Mouse (Mus musculus) embryonic fibroblast, embryonic 13.5 days (primary cell): ENCODE results near the gene Nelfcd.

Experiments used
- CTCF ChIP-seq: IDR thresholded peaks from 2 replicates; pipeline ENCODE4 v1.5.1; 2011; ENCODE audit warnings: mild to moderate bottlenecking, control low read depth, low read length, moderate library complexity, borderline replicate concordance; ENCODE audit not compliant: insufficient read depth
- POLR2A ChIP-seq: IDR thresholded peaks from 2 replicates; pipeline ENCODE4 v1.6.1; 2011; ENCODE audit warnings: low read depth, mild to moderate bottlenecking, control low read depth, low read length, moderate library complexity

DNA sequence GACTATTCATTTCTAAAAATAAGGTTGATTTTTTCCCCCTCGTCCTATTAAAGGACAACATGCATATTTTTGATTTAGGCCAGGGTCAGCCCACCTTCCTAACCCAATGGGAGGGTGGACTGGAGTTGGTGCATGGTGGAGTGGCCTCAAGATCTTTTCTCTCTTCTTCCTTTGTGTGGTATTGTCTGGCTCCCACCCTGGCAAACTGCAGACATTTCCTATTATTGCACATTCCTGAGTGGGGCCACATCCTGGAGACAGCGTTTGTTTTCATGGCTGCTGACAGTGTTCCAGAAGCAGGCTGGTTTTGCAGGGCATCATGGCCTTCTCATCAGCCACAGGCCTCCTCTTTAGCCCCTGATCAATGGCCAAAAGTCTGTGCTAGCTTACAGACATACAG is 27.4 kb downstream of the Nelfcd start:
- no peak for TF ChIP-seq CTCF
- TF ChIP-seq POLR2A, result no peak
